Mouse (Mus musculus) stomach, postnatal 0 days (tissue): ENCODE results near the gene Ucn3. TPM values are rescaled to one million over a fixed set of nuclear protein-coding genes. Genes with fewer than 3 reads are reported as not detected.

Experiments used
- ATAC-seq: fragments of 200-750 bp; cut with Nextera tagmentation; 2 replicates; pipeline ENCODE4 v1.8.0; 2017; ENCODE audit not compliant: low FRiP score, low TSS enrichment
- DNase-seq: peaks from one replicate; pipeline ENCODE4 v3.0.0-alpha.2; 2016; ENCODE audit warnings: low spot score
- H3K27ac ChIP-seq: fragments of 300-500 bp; sonication (generic); replicated peaks from 2 replicates; pipeline ENCODE4 v1.5.1; 2014; ENCODE audit warnings: mild to moderate bottlenecking, control low read depth
- H3K27me3 ChIP-seq: fragments of 300-500 bp; sonication (generic); 2 replicates; pipeline ENCODE4 v1.6.1; 2014; ENCODE audit warnings: low read length; ENCODE audit not compliant: control insufficient read depth, insufficient read depth
- H3K36me3 ChIP-seq: fragments of 300-500 bp; sonication (generic); 2 replicates; pipeline ENCODE4 v1.6.1; 2014; ENCODE audit warnings: low read length, mixed read lengths; ENCODE audit not compliant: control insufficient read depth, insufficient read depth
- H3K4me1 ChIP-seq: fragments of 300-500 bp; sonication (generic); replicated peaks from 2 replicates; pipeline ENCODE4 v1.6.1; 2014; ENCODE audit warnings: antibody characterized with exemption; ENCODE audit not compliant: control insufficient read depth, insufficient read depth
- H3K4me2 ChIP-seq: fragments of 300-500 bp; sonication (generic); replicated peaks from 2 replicates; pipeline ENCODE4 v1.6.1; 2014; ENCODE audit warnings: low read depth, mild to moderate bottlenecking, control low read depth, moderate library complexity
- H3K4me3 ChIP-seq: fragments of 300-500 bp; sonication (generic); 2 replicates; pipeline ENCODE4 v1.5.1; 2014; ENCODE audit warnings: low read depth, low read length, control low read depth
- H3K9ac ChIP-seq: fragments of 300-500 bp; sonication (generic); 2 replicates; pipeline ENCODE4 v1.6.1; 2014; ENCODE audit warnings: mild to moderate bottlenecking, low read length, control low read depth, mixed read lengths
- H3K9me3 ChIP-seq: fragments of 300-500 bp; sonication (generic); 2 replicates; pipeline ENCODE4 v1.6.1; 2016; ENCODE audit warnings: low read length; ENCODE audit not compliant: control insufficient read depth
- CTCF ChIP-seq: IDR thresholded peaks from 2 replicates; pipeline ENCODE4 v1.5.1; 2016; ENCODE audit warnings: antibody characterized with exemption, low read depth, mild to moderate bottlenecking, moderate library complexity
- EP300 ChIP-seq: optimal IDR thresholded peaks from 2 replicates; pipeline ENCODE3; 2016; ENCODE audit warnings: antibody characterized with exemption
- WGBS: fragments of 180-500 bp; shearing (Covaris S2); extraction: QIAGEN DNeasy Blood & Tissue Kit; methylation state at CpG from one replicate; pipeline ENCODE4 v1.1.7; 2014; 5-methylcytosine and 5-hydroxymethylcytosine counted together
- polyA plus RNA-seq: library from polyadenylated mRNA; unstranded; fragments of >200 nt; fragmentation: Nextera tagmentation; extraction: Ambion mirVana; gene quantifications from 2 replicates; pipeline ENCODE4 v1.2.1, GENCODE M21; 2015

Ucn3 gene
- not detected in 2 replicates for polyA plus RNA-seq

DNA sequence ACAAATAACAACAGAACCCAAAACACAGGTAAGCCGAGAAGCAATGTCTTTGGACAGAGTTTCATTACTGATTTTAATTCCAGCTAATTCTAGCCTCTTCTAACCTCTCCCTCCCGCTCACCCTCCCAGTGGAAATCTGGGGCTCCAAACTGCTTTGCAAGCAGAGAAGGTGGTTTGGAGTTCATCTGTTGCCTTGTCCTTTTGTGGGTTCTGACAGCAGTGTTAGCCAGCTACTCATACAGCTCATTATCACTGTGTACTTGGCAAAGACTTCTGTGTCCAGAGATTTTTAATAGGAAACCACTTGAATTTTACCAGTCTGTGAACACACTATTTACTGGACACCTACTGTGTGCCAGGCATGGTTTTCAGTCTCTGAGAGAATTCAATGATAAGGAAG is at the start of gene Ucn3:
Gene Ucn3, minus strand, starts transcription at position 101 of the 400 bp plus-strand sequence.
- WGBS, result 69% methylated on average over 2 of the region's 2 CpGs
- ATAC-seq (no peak), DNase-seq (no peak)
- H3K4me3 ChIP-seq, result no peak within 1 kb of the TSS
- no peak within 1 kb of the TSS for H3K4me2 ChIP-seq
- H3K4me1 ChIP-seq, result no peaks in the 10 kb centered on the region
- no peaks in the 10 kb centered on the region for H3K27me3 ChIP-seq
- no peak within 1 kb of the TSS for H3K9ac ChIP-seq
- H3K9me3 ChIP-seq, result no peaks in the 10 kb centered on the region
- H3K36me3 ChIP-seq, result no peaks in the 10 kb centered on the region
- TF ChIP-seq CTCF, result no peak
- H3K27ac ChIP-seq, result no peak within 1 kb of the TSS

DNA sequence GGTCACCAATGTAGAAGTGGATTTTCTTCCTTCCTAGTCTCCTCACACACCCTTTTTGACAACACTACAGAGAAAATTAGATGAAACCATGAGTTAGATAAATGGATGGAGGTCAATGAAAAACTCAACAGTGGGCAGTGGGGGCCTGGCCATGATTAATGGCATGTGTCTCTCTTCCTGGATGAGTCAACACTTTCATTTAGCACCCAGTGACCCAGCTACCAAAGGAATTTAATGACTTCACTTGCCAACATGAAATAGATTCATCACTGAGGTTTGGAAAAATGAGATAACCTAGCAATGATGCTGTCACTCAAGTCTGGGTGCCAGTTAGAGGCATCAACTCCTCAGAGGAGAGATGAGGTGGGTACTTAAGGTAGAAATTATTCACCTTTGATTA is 46.9 kb upstream of the Ucn3 start:
- no peaks in the 10 kb centered on the region for H3K27me3 ChIP-seq
- H3K9me3 ChIP-seq, result no peaks in the 10 kb centered on the region
- no peak overlapping the region for H3K4me3 ChIP-seq
- ATAC-seq (no peak), DNase-seq (no peak)
- H3K9ac ChIP-seq, result no peak overlapping the region
- H3K27ac ChIP-seq, result no peak overlapping the region
- TF ChIP-seq EP300 (no peak), CTCF (no peak)
- H3K36me3 ChIP-seq, result no peaks in the 10 kb centered on the region
- no peaks in the 10 kb centered on the region for H3K4me1 ChIP-seq
- H3K4me2 ChIP-seq, result no peak overlapping the region

GRCm38 (mm10) chr13:3968849-3969248 is 23.7 kb upstream of the Ucn3 start:
- DNase-seq, result no peak
- Histone ChIP-seq H3K4me2 (no peak overlapping the region), H3K4me3 (no peak overlapping the region), H3K36me3 (no peaks in the 10 kb centered on the region), H3K27ac (no peak overlapping the region), H3K9me3 (no peaks in the 10 kb centered on the region), H3K9ac (no peak overlapping the region), H3K27me3 (no peaks in the 10 kb centered on the region), H3K4me1 (no peaks in the 10 kb centered on the region)
- WGBS, result 70% methylated on average over 4 of the region's 4 CpGs
- ATAC-seq, result no peak
- no peak for TF ChIP-seq EP300
- no peak for TF ChIP-seq CTCF

- H3K27me3 ChIP-seq, result no peaks in the 10 kb centered on the region
- H3K4me3 ChIP-seq, result no peak overlapping the region
- no peaks in the 10 kb centered on the region for H3K4me1 ChIP-seq
- peak; percentile 34 for TF ChIP-seq CTCF
- TF ChIP-seq EP300, result no peak
- H3K27ac ChIP-seq, result no peak overlapping the region
- no peaks in the 10 kb centered on the region for H3K36me3 ChIP-seq
- DNase-seq (no peak), ATAC-seq (no peak)
- 74% methylated on average over 6 of the region's 6 CpGs for WGBS
- H3K9me3 ChIP-seq, result no peaks in the 10 kb centered on the region
- no peak overlapping the region for H3K4me2 ChIP-seq
- no peak overlapping the region for H3K9ac ChIP-seq
Measured at GRCm38 (mm10) chr13:3951198-3951914, 6.2 kb upstream of the Ucn3 start.

GRCm38 (mm10) chr13:3949477-3949876 is 4.3 kb upstream of the Ucn3 start:
- Histone ChIP-seq H3K4me1 (no peaks in the 10 kb centered on the region), H3K36me3 (no peaks in the 10 kb centered on the region), H3K27ac (no peak overlapping the region), H3K4me3 (no peak overlapping the region), H3K9ac (no peak overlapping the region), H3K27me3 (no peaks in the 10 kb centered on the region), H3K4me2 (no peak overlapping the region), H3K9me3 (no peaks in the 10 kb centered on the region)
- ATAC-seq (no peak), DNase-seq (no peak)
- WGBS, result 91% methylated on average over 4 of the region's 4 CpGs
- TF ChIP-seq EP300, result no peak
- TF ChIP-seq CTCF, result peak; percentile 20; the same call in 1 of the 2 replicates

DNA sequence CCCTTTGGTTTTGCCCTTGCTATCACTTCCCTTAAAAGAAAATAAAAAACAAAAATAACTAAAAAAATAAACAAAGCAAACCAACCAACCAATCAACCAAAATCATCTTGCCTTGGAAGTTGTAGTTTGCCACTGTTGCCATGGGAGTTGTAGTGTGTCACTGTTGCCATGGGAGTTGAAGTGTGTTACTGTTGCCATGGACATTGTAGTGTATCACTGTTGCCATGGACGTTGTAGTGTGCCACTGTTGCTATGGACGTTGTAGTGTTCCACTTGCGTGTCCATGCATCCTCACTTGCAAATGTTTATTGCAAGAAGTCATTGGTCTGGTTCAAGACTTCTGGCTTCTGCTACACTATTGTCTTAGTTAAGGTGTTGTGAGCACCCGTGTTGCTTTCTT is 2.1 kb upstream of the Ucn3 start:
- TF ChIP-seq EP300 (no peak), CTCF (no peak)
- Histone ChIP-seq H3K4me2 (no peak overlapping the region), H3K36me3 (no peaks in the 10 kb centered on the region), H3K9ac (no peak overlapping the region), H3K27ac (no peak overlapping the region), H3K9me3 (no peaks in the 10 kb centered on the region), H3K4me1 (no peaks in the 10 kb centered on the region), H3K4me3 (no peak overlapping the region), H3K27me3 (no peaks in the 10 kb centered on the region)
- 89% methylated on average over 4 of the region's 4 CpGs for WGBS
- ATAC-seq (no peak), DNase-seq (no peak)
